Mouse (Mus musculus): ENCODE results near the gene Anp32a. TPM values are rescaled to one million over a fixed set of nuclear protein-coding genes. Genes with fewer than 3 reads are reported as not detected.

Anp32a gene
- polyA plus RNA-seq (2012; rRNA removed): 20.1 and 27.9 TPM in 2 replicates

DNA sequence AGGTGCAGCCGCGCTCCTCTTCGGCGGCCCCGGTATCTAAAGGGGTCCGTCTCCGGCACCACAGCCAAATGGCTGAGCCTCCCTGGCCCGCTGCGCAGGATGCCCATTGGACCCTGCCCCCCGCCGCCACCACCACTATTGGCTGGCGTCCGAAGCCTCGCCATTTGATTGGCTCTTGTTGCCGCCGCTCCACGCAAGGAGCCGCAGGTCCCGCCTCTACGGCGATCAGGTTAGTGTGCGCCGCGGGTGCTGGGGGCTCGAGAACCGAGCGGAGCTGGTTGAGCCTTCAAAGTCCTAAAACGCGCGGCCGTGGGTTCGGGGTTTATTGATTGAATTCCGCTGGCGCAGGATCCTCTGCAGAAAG is at the start of gene Anp32a:
TSS of gene Anp32a (plus strand) at position 171 of the 364 bp plus-strand sequence.
- no peak for DNase-seq (ENCODE audit: low read depth)

DNA sequence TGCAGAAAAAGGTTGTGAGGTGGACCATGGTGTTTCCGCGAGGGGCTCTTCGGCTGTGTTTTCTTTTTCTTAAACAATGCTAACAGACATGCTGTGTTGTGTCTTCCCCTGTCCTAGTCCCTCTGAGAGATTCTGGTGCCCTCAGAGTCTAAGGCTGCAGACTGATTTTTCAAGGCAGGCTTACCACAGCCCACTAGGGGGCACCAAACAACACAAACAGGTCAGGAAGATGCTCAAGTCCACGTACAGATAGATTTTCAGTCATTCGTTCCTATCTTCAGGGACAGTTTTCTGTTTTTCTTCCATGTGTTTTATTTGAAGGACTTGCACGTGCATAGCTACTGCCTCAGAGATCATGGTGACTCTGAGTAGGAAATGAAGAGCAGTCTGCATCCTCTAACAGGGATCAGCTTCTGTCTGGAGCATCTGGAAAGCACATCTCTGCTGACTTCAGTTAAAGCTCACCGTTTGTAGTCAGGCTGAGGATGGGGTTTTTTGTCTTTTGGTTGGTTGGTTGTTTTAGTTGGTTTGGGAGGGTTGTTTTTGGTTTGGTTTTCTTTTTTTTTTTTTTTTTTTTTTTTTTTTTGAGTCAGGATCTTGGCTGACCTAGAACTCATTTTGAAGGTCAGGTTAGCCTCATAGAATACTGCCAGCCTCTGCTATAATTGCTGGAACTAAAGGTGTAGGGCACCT is 45.9 kb upstream of the Anp32a start:
- DNase-seq (ENCODE audit: low read depth): peak; percentile 5

DNA sequence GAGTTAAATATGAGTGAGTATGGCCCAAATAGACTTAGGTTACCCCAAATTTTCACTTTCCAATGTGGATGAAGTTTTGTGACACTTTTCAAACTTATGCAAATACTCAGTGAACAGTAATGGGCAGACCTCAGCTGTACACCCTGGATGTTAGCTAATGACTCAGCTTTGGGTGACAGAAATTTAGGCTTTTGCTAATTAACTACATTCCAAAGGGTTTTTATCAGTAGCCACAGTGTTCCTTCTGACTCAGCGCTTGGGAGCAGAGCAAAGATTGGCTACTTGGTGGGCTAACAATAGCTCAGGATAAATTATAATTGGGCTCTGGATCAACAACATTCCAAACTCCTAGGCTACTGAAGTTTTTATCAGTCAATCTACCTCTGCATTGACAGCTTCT is 44.2 kb upstream of the Anp32a start:
- DNase-seq (ENCODE audit: low read depth): no peak

DNA sequence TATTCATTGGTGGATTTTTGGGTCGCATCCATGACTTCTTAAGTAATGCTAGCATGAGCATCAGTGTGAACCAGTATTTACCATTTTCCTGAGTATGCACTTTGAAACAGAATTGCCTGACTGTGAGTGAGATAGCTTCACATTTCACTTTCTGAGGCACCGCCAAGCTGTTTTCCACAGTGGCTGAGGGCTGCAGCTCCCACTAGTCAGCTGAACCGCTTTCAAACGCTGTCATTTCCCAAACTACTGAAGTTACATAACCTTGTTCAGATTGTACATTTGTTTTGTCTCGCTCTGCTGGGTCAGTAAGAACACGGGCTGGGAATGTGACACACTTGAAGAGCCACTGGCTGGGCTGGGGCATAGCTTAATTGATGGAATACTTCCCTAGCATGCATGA is 25.5 kb upstream of the Anp32a start:
- DNase-seq (ENCODE audit: low read depth): no peak

DNA sequence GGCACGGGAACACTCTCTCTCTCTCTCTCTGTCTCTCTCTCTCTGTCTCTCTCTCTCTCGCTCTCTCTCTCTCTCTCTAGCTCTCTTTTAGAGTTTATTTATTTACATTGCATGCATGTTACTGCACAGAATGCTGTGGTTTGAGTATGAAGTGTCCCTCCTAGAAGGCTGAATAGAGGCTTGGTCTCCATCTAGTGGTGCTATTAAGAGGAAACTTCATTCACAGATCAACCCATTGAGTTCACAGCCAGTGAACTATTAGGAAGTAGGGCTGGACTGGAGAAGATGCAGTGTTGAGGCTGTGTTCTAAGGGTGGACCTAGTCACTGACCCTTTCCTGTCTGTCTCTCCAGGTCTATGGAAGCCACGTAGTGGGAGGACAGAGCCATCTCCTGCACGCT is 22.4 kb upstream of the Anp32a start:
- DNase-seq (ENCODE audit: low read depth): no peak

DNA sequence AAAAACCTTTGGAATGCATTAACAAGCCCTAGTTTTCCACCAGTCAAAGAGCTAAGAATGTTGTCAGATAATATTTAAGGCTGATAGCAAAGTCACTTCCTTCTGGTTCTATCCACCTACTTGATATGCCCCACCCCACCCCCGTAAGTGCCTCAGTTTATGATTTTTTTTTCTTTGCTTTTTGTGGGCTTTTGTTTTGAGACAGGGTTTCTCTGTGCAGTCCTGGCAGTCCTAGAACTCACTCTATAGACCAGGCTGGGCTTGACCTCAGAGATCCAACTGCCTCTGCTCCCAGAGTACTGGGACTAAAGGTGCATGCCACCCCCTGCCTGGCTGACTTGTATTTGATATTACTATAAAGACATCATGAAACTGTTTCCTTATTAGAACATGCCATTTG is 17.3 kb upstream of the Anp32a start:
- no peak for DNase-seq (ENCODE audit: low read depth)

DNA sequence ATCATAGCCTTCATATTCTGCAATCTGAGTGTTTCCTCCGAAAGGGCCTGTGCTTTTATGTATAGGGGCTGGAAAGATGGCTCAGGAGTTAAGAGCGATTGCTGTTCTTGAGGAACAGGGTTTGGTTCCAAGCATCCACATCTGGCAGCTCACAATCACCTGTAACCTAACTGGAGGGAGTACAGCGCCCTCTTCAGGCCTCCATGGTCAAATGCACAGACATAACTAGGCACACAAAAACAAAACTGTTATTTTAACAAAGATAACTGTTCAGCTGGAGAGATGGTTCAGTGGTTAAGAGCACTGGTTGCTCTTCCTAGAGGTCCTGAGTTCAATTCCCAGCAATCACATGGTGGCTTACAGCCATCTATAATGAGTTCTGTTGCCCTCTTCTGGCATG is 15.1 kb upstream of the Anp32a start:
- no peak for DNase-seq (ENCODE audit: low read depth)

DNA sequence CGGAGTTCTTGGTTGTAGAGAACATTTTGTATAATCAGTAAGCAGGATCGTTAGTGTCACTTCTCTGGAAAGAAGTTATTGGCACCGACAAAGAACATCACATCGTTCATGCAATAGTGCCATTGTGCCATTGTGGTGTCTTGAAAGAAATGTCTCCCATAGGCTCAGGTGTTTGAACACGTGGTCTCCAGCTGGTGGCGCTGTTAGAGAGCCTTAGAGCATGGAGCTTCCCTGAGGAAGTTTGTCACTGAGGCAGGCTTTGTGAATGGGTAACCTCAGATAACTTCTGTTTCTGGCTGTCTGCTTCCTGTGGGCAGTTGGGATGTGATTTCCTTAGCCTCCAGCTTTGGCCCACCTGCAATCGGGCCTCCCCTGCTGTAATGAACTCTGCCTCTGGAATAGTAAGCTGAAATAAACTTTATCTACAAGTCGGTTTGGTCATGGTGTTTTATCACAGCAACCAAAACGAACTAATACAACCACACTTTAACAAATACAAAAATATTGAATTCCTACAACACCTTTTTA is 6.7 kb upstream of the Anp32a start:
- no peak for DNase-seq (ENCODE audit: low read depth)

DNA sequence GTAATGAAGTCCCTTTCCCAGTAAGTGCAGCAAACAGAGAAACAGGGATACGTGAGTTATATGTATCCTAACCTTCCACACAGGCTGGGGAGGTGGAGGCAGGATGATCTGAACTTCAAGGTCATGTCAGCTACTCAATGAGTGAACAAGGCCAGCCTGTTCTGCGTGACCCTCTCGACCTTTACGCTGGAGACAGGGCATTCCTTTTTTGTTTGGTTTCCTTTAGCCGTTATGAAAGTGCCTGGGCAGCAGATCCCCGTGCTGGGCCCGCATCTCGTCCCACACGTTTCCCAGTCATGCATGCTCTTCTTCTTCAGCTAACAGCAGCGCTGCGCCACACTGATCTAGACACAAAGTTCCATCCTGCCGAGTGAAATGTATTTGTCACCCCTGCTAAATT is 5.7 kb upstream of the Anp32a start:
- no peak for DNase-seq (ENCODE audit: low read depth)

DNA sequence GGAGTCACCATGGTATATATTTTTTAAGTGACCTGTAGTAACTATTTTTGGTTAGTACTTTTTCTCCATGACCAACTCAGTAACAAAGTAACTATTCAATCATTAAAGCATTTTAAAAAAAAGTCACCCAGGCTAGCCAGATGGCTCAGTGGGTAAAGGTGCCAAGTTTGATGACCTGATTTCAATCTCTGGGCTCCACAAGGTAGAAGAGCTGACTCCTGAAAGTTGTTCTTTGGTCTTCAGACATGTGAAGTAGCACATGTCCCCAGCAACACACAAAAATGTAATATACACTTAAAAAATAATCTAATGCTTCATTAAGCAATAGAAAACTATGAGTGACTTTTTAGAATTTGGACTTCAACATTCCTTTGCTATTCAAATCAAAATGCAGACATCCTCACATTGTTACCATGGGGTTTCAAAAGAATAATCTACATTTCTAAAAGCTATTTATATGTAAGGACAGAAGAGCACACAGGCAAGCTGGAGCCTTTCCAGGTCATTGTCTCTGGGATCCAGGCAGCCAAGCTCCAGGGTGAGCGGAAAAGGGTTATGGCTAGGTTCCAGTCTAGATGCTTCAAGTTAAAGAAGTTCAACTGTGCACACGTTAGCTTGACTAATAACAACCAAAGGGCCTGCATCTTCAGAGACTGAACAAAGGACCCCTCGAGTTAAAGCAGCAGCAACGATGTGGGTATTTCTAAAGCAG is 3.0 kb upstream of the Anp32a start:
- DNase-seq (ENCODE audit: low read depth): no peak

DNA sequence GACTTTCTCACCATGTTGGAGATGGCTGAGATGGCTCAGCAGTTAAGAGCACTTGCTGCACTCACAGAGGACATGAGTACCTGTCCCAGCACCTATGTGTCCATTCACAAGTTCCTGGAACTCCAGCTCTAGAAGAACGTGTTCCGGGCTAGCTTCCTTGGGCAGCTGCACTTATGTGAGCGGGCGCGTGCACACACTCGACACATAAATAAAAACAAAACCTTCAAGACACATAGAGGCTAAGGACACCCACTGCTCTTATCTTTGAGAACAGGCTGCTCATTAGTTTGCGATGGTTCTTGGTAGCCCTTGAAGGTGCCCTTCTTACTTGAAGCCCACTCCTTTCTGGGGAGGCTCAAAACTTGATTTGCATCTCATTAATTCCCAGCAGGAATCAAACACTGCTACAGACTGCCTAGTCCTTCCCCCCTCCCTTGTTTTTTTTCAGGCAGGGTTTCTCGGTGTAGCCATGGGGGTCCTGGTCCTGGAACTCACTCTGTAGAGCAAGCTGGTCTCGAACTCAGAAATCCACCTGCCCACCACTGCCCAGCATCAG is 2.4 kb upstream of the Anp32a start:
- DNase-seq (ENCODE audit: low read depth): no peak

DNA sequence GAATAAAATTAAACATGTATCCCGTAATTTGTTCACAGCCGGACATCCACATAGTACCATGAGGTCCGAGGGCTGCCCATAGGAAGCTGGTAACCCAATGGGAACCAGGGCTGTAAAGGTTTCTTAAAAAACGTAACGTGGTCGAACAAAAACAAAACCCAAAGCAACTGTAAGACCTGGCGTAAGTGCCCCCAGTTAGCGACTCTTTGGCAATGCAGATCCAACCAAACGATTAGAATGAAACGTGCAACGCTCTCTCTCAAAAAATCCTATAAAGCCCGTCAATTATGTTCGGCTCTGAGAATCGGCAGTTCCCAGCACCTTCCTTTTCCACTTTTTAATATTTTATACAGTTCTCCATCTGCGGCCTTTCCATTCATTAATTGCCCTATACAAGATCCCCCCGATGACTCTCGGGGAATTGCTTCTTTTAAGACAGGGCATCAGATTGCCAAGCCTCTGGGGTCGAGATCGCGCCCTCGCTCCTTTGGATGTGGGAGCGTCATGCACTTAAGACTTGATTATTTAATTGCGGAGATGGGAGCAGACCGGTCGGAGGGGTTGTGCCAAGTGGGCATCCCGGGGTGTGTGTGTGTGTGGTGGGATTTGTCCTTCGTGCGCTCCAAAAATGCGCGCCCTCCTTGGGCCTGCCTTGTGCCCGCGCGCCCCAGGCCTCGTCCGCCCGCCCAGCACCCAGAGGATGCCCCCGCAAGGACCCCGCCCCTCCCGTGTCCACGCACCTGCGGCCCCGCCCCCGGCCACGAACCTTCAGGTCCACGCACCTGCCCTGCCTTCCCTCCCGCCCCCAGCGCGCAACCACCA is 581 bp upstream of the Anp32a start:
- DNase-seq (ENCODE audit: low read depth): no peak

DNA sequence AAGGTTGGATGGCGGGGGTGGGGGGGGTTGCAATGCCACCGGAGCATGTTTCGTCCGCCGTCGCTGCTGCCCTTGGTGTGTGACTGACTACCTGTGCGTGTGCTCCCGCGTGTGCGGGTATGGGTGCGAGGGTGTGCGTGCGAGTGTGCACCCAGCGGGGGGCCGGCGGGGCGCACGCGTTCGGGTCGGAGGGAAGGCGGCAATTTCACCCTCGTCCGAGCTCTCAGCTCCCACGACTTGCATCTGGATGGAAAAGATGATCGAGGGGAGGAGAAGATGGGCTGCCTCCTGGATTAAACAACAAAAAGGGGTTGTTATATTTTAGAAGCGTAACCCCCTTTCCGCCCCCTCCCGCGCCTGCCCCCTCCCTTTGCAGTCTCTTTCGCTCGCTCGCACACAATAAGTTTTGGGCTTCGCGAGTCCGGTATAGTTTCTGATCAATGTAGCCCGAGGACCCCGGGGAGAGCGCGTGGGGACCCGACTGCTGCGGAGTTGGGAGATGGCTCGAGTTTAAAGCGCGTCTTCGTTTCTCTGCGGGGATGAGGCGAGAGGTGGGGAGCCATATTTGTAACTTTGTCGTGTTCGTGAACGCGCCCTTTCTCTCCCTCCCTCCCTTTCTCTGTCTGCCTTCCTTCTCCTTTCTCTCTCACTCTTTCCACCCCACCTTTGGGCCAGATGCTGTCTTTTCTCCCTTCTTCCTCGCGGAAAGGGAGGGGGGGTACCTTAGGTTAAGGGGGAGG is 778 bp downstream of the Anp32a start:
- DNase-seq (ENCODE audit: low read depth): no peak

DNA sequence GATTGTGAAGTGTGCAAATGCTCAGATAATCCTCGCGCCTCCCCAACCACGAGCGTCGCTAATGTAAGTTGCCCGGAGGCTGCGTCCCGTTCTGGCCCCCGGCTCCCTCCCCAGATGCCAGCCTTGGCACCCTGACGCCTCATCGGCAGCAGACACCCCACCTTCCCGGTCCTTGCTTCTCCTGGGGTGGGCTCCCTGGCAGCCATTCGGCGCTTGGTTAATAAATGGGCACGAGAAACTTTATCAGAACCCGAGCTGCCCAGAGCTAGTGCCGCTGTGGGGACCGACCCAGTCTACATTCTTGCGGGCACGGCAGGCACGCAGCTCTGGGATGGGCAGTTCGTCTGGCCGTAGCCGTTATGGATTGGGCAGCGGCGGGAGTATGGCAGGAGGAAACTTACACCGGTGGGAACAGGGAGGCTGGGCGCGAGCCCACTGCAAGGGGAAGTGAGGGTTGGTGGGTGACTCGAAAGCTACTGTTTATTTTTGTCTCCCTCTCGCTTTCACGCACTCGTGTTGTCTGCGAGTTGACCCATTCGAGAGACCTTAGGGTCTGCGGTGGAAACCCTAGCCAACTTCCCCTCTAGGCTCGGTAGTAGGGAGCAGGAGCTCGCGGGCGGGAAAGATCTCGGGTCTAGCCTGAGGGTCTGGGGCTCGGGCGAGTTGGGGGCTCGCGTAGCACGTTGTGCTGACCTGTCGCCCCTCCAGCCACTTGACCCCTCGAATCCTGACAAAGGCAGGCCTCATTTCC is 1.5 kb downstream of the Anp32a start:
- DNase-seq (ENCODE audit: low read depth): no peak

DNA sequence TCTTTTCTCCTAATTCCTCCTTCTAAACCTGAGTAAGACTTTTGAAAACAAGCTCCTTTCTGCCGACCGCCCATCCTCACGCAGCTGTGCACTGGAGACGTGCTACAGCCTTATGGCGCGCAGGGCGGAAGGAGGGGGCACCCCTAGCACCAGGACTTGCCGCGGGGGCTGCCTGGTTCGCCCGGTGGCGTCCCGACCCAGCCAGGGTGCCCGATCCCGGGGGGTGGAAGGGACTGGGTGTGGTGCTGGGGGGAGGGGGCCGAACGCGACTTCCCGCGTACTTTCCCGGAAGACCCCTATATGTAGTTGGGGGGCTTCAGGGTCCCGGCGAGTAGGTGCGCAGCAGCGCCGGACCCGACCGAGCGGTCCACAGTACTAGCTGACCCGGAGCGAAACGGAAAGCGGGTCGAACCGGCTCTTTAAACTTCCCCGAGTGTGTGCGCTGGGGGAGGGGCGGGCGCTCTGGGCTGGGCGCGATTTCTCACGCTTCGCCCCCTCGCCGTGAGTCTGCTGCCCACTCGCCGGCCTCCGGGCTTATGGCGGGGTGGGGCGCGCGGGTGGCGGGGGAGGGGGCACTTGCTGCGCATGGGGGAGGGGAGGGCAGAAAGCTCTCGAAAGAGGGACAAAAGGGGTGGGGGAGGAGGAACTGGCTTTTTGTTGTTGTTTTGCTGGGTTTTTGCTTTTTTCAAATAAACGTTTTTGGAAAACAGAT is 2.3 kb downstream of the Anp32a start:
- no peak for DNase-seq (ENCODE audit: low read depth)

DNA sequence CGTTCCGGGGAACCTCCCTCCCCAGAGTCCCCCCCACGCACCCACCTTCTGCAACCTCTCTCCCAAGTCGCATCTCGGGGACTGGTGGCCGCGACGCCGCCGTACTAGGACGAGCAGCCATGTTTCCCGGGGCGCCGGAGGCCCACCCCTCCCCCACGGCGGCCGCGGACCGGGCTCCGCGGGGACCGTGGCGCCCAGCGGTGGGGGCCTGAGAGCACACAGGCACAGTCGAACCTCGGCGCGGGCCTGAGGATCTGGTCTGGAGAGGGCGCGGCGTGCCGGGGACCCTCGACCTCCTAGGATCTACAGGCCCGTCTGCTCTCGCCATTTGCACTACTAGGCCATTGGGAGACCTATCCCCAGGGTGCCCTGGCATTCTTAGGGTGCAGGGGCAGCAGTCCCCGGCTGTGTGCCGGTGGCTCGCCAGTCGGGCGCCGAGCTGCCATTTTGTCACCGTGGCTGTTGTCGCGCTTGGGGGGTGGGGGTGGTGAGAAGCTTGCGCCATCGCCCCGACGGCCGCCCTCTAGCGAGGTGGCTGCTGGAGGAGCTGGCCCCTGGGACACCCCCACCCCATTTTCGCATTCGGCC is 2.9 kb downstream of the Anp32a start:
- DNase-seq (ENCODE audit: low read depth): no peak

DNA sequence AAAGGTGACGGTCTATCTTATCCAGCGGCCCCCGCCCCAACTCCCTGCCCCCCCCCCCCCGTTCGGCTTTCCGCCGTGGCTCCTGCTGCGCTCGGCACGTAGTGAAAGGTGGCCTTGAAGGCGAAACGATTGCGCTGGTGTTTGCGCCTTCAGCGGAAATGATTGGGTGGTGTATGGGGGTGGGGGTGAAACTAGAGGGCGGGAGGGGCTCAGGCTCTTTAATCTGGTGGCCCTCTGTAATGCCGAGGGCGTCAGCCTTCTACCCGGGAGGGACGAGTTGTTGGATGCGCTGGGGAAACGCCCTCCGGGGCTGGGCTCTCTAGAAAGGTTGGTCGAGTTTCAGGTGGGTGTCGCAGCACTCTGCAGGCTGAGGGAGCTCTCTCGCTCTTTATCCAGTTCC is 3.5 kb downstream of the Anp32a start:
- DNase-seq (ENCODE audit: low read depth): no peak

DNA sequence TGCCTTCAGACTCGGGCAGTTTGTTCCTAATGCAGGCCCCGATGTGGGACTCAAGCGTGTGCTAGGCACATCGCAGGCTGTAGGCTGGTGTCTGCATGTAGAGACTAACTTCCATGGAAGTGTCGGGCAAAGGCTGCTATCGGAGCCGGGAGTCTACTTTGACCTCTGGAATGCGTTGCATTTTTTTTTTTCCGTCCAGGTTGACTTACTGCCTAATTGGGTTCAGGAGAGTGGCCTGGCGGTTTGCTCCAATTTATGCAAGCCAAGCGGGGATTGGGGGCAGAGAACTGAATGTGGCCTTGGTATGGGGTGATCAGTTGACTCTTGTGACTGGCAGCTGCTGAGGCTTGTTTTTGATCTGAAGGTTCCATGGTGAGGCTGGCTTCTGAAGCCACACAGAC is 4.0 kb downstream of the Anp32a start:
- no peak for DNase-seq (ENCODE audit: low read depth)

DNA sequence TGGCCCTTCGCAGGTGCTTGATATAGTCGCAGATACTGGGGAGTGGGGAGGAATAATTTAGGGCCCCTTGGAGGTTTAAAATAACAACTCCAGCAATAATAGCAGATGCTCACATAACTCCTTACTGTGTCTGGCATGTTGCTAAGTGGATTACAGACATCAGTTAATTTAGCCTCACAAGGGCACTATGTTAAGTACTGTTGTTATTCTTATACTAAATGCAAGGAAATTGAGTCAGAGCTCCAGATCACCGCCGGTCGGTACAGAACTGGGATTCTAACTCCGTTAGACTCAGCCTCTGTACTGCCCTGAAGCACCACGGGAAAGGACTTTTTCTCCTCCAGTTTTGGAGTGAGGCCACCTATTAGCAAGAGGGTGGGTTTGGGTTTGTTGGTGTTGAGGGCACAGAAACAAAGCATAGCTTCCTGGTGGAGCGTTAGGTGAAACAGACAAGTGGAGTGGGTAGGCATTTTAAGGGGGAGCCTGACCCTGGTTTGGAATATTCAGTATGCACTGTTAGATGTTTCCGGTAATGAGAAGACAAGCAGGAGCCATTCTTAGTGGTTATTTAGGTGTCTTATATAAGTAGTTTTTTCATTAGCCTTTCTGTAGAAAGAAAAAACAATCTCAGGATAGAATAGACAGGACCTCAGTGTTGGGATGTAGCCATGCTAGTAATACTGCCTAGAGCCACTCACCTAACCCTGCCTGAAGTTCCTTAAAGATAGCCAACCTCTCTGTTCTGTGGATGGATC is 4.7 kb downstream of the Anp32a start:
- DNase-seq (ENCODE audit: low read depth): no peak
